Mouse (Mus musculus) heart, adult 2 months (tissue): ENCODE data around the gene Cox6a1. TPM values are rescaled to one million over a fixed set of nuclear protein-coding genes. Genes with fewer than 3 reads are reported as not detected.

Experiments used
- DNase-seq, 2 experiments: peaks; one replicate each; pipeline ENCODE4 v3.0.0; 2021
- H3K27ac ChIP-seq: fragments of 200-600 bp; 2 replicates; pipeline ENCODE4 v1.8.1; 2022
- H3K27me3 ChIP-seq: fragments of 200-500 bp; 2 replicates; pipeline ENCODE4 v1.6.1; 2012; ENCODE audit warnings: mild to moderate bottlenecking, low read length, inconsistent platforms, mixed read lengths; ENCODE audit not compliant: control insufficient read depth, insufficient read depth
- H3K36me3 ChIP-seq: fragments of 200-500 bp; 2 replicates; pipeline ENCODE4 v1.6.1; 2012; ENCODE audit warnings: low read length, inconsistent platforms; ENCODE audit not compliant: control insufficient read depth, insufficient read depth
- H3K4me1 ChIP-seq: fragments of 200-500 bp; 2 replicates; pipeline ENCODE4 v1.6.1; 2011; ENCODE audit warnings: low read length; ENCODE audit not compliant: control insufficient read depth, insufficient read depth
- H3K4me3 ChIP-seq: fragments of 200-600 bp; 2 replicates; pipeline ENCODE4 v1.8.1; 2022
- H3K79me2 ChIP-seq: fragments of 200-500 bp; replicated peaks from 2 replicates; pipeline ENCODE4 v1.6.1; 2012; ENCODE audit warnings: mild to moderate bottlenecking, inconsistent platforms, low read length, moderate library complexity, mixed read lengths; ENCODE audit not compliant: control insufficient read depth, insufficient read depth
- H3K9ac ChIP-seq: fragments of 200-500 bp; 2 replicates; pipeline ENCODE4 v1.6.1; 2012; ENCODE audit warnings: low read depth, mild to moderate bottlenecking, control low read depth, inconsistent platforms, low read length, mixed read lengths
- CTCF ChIP-seq: fragments of 200-600 bp; IDR thresholded peaks from 2 replicates; pipeline ENCODE4 v1.8.1; 2022; ENCODE audit warnings: antibody characterized with exemption, mild to moderate bottlenecking, moderate library complexity
- EP300 ChIP-seq: fragments of 200-500 bp; IDR thresholded peaks from 2 replicates; pipeline ENCODE4 v1.6.1; 2011; ENCODE audit warnings: low read depth, low read length, control low read depth; ENCODE audit not compliant: insufficient read depth
- POLR2A ChIP-seq: fragments of 200-500 bp; IDR thresholded peaks from 2 replicates; pipeline ENCODE4 v1.6.1; 2011; ENCODE audit warnings: mild to moderate bottlenecking, low read depth, low read length, control low read depth; ENCODE audit not compliant: insufficient read depth
- WGBS: fragments of 180-500 bp; shearing (Covaris S2); methylation state at CpG from one replicate; pipeline ENCODE4 v1.1.7; 2018; 5-methylcytosine and 5-hydroxymethylcytosine counted together
- intact Hi-C: fragments of 180-260 bp; cut with DNase I; formaldehyde crosslinking; loops from one replicate; pipeline ENCODE4 v1.15.1; 2025
- polyA plus RNA-seq: library from polyadenylated mRNA; depleted of rRNA; stranded (reverse); fragments of >200 nt; gene quantifications from 2 replicates; pipeline ENCODE4 v1.2.3, GENCODE M21; 2012
- total RNA-seq, 2 experiments: library from RNA; stranded (reverse); gene quantifications; 2 replicates each; pipeline ENCODE4 v1.2.3; 2021

The Cox6a1 gene
- total and polyA plus RNA-seq, 3 experiments: 232 to 797 (median 256) TPM

DNA sequence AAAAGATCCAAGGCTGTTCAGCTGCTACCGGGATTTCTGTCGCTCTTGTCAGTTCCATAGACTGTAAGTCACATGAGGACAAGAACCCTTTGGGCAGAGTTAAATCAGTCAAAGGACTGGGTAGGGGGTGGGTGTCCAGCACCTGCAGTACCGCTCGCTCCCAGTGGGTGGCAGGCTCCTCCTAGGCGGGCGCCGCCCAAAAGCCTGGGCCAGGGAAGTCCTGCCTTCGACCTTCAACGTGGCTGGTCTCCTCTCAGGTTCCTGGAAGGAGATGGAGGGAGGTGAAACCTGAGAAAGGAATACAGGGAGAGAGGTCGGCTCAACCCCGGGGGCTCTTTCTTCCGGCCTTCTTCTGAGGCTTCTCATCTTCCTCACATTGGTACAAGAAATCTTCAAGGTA lies 10.1 kb upstream of the Cox6a1 start:
- Histone ChIP-seq H3K36me3 (no peaks in the 10 kb centered on the region), H3K4me1 (no peaks in the 10 kb centered on the region), H3K27ac (no peak overlapping the region), H3K9ac (no peak overlapping the region), H3K27me3 (no peaks in the 10 kb centered on the region), H3K79me2 (no peaks in the 10 kb centered on the region), H3K4me3 (no peak overlapping the region)
- DNase-seq: peak; percentile 79 to 91
- 3% methylated on average over 12 of the region's 12 CpGs for WGBS
- no peak for TF ChIP-seq EP300
- peak; percentile 100; the same call in 1 of the 2 replicates for TF ChIP-seq CTCF
- intact Hi-C loops: loop anchor here (1.0 kb wide), 1 partner anchor 82 kb away; no protein-coding TSS in a partner anchor

DNA sequence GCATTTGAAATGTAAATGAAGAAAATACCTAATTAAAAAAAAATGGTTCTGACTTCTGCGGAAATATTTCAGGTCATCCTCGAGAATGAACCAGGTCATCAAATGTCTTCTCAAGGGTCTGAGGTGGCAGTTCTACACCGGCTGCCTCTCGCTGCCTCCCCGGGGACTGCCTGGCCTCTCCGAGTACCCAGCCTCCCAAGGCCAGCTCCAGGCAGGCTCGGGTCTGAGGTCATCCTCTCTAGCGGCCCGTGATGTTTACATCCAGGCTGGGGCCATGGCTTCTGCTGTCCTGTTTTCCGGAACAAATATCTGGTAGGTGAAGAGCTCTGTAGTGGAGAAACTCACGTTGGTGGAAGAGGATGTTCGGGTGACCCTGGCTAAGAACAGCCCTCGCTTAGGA lies 6.3 kb upstream of the Cox6a1 start:
- H3K27me3 ChIP-seq: no peaks in the 10 kb centered on the region
- intact Hi-C loops: no loop called here
- no peak overlapping the region for H3K4me3 ChIP-seq
- no peak for DNase-seq
- WGBS: 45% methylated on average over 13 of the region's 13 CpGs
- H3K4me1 ChIP-seq: no peaks in the 10 kb centered on the region
- no peak overlapping the region for H3K27ac ChIP-seq
- TF ChIP-seq EP300 (no peak), CTCF (no peak), POLR2A (no peak)
- no peak overlapping the region for H3K9ac ChIP-seq
- H3K36me3 ChIP-seq: no peaks in the 10 kb centered on the region
- H3K79me2 ChIP-seq: no peaks in the 10 kb centered on the region

DNA sequence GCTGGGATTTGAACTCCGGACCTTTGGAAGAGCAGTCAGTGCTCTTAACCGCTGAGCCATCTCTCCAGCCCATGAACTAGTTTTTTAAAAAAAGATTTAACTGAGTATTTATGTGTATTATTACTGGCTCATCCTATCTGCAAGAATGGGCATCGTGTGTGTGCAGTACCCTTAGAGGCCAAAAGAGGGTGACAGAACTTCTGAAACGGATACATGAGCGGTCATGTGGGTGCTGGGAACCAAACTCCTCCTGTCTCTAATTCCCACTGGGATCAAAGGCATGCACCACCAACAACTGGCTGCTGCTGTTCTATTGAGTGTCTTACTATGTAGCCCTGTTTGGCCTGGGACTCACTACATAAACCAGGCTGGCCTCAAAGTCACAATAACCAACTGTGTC lies 2.6 kb upstream of the Cox6a1 start:
- intact Hi-C loops: no loop called here
- no peak overlapping the region for H3K4me3 ChIP-seq
- H3K36me3 ChIP-seq: peaks cover 5% of the 10 kb centered on the region
- no peak overlapping the region for H3K27ac ChIP-seq
- no peak for DNase-seq
- 88% methylated on average over 5 of the region's 5 CpGs for WGBS
- TF ChIP-seq CTCF (0 out of 2 replicates have a peak, but pooled peaks have one; percentile 15), POLR2A (no peak)
- H3K27me3 ChIP-seq: no peaks in the 10 kb centered on the region
- H3K9ac ChIP-seq: no peak overlapping the region
- peaks cover 4% of the 10 kb centered on the region for H3K4me1 ChIP-seq
- H3K79me2 ChIP-seq: peaks cover 4% of the 10 kb centered on the region

DNA sequence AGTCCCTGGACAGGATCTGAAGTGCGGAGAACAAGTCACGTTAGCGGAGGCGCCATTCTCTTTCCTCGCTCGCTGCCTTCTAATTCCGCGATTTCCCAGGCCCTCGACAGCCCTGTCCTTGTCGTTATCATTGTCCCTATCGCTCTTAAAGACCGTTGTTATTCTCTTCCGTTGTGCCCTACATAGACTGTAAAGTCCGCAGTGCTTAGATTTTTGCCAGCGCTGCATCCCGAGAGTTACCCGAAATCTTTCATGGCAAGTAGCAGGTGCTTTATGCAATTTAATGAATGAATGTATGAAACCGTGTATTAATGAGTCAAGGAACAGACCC lies 409 bp upstream of the Cox6a1 start:
- H3K79me2 ChIP-seq: peaks cover 4% of the 10 kb centered on the region
- H3K36me3 ChIP-seq: peaks cover 5% of the 10 kb centered on the region
- peak overlapping the region; percentile 93 for H3K27ac ChIP-seq
- no peak for DNase-seq
- under 1% methylated on average over 18 of the region's 18 CpGs for WGBS
- intact Hi-C loops: loop anchor here (2.0 to 10.0 kb wide), 4 partner anchors 48 to 224 kb away; partner anchors contain the start of genes Dynll1 and Rplp0
- peak overlapping the region; percentile 90 for H3K4me3 ChIP-seq
- no peaks in the 10 kb centered on the region for H3K27me3 ChIP-seq
- H3K9ac ChIP-seq: peak overlapping the region; percentile 77
- peaks cover 4% of the 10 kb centered on the region for H3K4me1 ChIP-seq
- no peak for TF ChIP-seq POLR2A
- TF ChIP-seq EP300: no peak
- TF ChIP-seq CTCF: no peak

DNA sequence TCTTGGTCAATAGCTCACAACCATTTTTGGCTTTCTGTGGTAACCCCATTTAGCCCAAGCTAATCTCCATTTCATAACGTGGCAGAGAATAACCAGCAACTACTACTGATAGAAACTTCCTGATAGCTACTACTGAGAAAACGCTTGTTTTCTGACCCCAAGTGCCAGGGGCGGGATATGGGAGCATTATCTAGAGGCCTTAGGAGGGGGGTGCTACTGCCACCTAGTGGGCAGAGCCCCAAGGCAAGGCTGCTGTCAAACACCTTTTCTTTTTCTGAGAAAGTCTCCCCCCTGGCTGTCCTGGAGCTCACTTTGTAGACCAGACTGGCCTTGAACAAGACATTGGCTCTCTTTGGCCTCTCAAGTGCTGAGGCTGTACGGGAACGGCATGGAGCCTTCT lies 1.2 kb downstream of the Cox6a1 start:
- WGBS: 1% methylated on average over 5 of the region's 5 CpGs
- Histone ChIP-seq H3K27ac (peak overlapping the region; percentile 93; the same call in 1 of the 2 replicates), H3K27me3 (no peaks in the 10 kb centered on the region), H3K4me3 (peak overlapping the region; percentile 90), H3K79me2 (peaks cover 4% of the 10 kb centered on the region), H3K36me3 (peaks cover 5% of the 10 kb centered on the region), H3K9ac (0 out of 2 replicates have a peak overlapping the region, but pooled peaks have one; percentile 30), H3K4me1 (peaks cover 4% of the 10 kb centered on the region)
- intact Hi-C loops: loop anchor here (5.0 to 10.0 kb wide), 3 partner anchors 160 to 223 kb away; partner anchors contain the start of gene Rplp0
- peak; percentile 84 to 87 for DNase-seq
- peak; percentile 97 for TF ChIP-seq CTCF
- 0 out of 2 replicates have a peak, but pooled peaks have one; percentile 56 for TF ChIP-seq EP300
- no peak for TF ChIP-seq POLR2A

DNA sequence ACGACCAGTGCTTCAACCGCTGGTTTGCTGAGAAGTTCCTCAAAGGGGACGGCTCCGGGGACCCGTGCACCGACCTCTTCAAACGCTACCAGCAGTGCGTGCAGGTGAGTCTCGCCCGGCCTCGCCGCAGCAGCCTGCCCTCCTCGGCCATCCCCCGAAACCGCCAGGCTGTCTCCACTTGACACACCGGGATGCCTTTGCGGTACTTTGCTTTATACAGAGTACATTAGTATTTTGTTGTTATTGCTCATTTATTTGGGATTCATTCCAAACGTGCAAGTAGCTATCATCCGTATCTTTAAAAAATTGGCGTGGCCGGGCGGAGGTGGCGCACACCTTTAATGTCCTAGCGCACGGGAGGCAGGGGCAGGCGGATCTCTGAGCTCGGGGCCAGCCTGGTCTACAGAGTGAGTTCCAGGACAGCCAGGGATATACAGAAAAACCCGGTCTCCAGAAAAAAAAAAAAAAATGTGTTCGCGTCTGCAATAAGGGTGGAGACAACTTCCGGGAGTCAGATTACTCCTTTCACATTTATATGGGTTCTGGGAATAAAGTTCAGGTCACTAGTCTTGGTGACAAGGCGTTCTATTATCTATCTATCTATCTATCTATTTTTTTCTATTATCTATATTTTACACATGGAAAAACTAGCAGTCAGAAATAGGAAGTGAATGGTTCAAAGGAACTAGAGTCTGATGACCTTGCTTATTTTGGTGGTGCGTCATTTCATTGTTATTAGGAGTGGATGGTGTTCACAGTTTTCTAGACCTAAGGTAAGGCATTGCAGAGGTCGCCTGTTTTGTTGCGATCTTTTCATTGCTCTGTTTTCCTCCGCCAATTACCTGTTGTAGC lies 7.2 kb downstream of the Cox6a1 start:
- no peak for TF ChIP-seq EP300
- TF ChIP-seq POLR2A: no peak
- no peak for TF ChIP-seq CTCF
- H3K36me3 ChIP-seq: 0 out of 2 replicates have a peak, but pooled peaks cover 4% of the 10 kb centered on the region
- peaks cover 3% of the 10 kb centered on the region for H3K4me1 ChIP-seq
- no peak for DNase-seq
- H3K9ac ChIP-seq: peak overlapping the region; percentile 91
- no peaks in the 10 kb centered on the region for H3K79me2 ChIP-seq
- 8% methylated on average over 36 of the region's 36 CpGs for WGBS
- H3K27me3 ChIP-seq: no peaks in the 10 kb centered on the region
- H3K27ac ChIP-seq: peak overlapping the region; percentile 89
- peak overlapping the region; percentile 72 for H3K4me3 ChIP-seq
- intact Hi-C loops: loop anchor here (5.0 to 10.0 kb wide), 3 partner anchors 59 to 217 kb away; partner anchors contain the start of gene Rplp0
